19 mouse cellular contexts compared by ENCODE assay signal in the genomic region with DNA sequence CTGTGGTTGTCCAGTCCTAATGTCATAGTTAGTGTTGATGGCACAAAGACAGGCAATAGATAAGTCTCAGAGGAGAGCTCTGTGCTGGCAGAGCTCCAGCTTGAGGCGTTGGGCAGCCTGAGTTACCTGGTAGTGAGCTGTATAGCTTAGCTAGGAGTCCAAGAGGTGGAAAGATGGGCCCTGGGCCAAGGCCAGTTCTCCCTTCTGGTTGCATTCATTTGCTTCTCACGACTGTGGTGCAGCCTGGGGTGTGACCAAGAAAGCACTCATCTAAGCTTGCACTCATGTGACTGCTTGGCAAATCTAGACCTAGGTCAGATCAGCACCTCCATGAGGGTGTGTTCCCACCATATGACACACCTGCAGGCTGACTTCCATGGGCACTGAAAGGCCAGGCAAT. TPM values are rescaled to one million over a fixed set of nuclear protein-coding genes. Genes with fewer than 3 reads are reported as not detected.
A peak's percentile ranks its signal among the peaks of the same experiment; 100 is the strongest.
DNase-seq lines count a peak whose midpoint lies in the region; ATAC-seq lines count a peak whose summit lies in the region.
"Had no signal": no experiment of that assay in that cellular context is flagged by ENCODE, and none has a peak within 500 bp of the region (broad histone marks: within the 10 kb centered on the region; RNA-seq: fewer than 3 reads in every experiment).

No protein-coding gene starts in this region.

- WGBS in kidney, embryonic 15.5 days = 57% methylated on average over 2 of the region's 2 CpGs

- H3K4me1 ChIP-seq in kidney, embryonic 15.5 days = 0 out of 2 replicates have a peak, but pooled peaks cover 5% of the 10 kb centered on the region

- H3K27ac ChIP-seq in kidney, embryonic 15.5 days = no peak overlapping the region
- H3K27ac ChIP-seq: embryonic facial prominence, embryonic 15.5 days; forebrain, embryonic 12.5 days; gastrocnemius, adult 2 months; hindbrain, embryonic 14.5 days had no signal

- no peak overlapping the region for H3K9ac ChIP-seq in kidney, embryonic 15.5 days
- H3K9ac ChIP-seq: embryonic facial prominence, embryonic 15.5 days; forebrain, embryonic 12.5 days; hindbrain, embryonic 14.5 days had no signal

- peaks cover 59% of the 10 kb centered on the region for H3K27me3 ChIP-seq in kidney, embryonic 15.5 days

- H3K4me2 ChIP-seq in kidney, embryonic 15.5 days = no peak overlapping the region
- H3K4me2 ChIP-seq: embryonic facial prominence, embryonic 15.5 days; forebrain, embryonic 12.5 days; hindbrain, embryonic 14.5 days had no signal

- no peak for ATAC-seq in kidney, embryonic 15.5 days (replicated peaks; ENCODE audit: low FRiP score)

- H3K9me3 ChIP-seq in kidney, embryonic 15.5 days (replicated peaks) = no peaks in the 10 kb centered on the region
- H3K9me3 ChIP-seq: embryonic facial prominence, embryonic 15.5 days; forebrain, embryonic 12.5 days had no signal

- no peaks in the 10 kb centered on the region for H3K36me3 ChIP-seq in kidney, embryonic 15.5 days
- H3K36me3 ChIP-seq: embryonic facial prominence, embryonic 15.5 days had no signal

- peak; percentile 57 for DNase-seq in kidney, adult 11 months
- peak; percentile 41 to 49 for DNase-seq in kidney, adult 8-10 months
- peak; percentile 42 for DNase-seq in kidney, adult 9 months
- peak; percentile 51 to 60 for DNase-seq in kidney, postnatal 36 days
- no peak for DNase-seq in retina, postnatal 1 day
- DNase-seq: adrenal gland, adult 2 months; cerebellum, adult 11 months; cerebellum, adult 8-10 months; embryo, embryonic 11 days; gastrocnemius, adult 2 months; gastrocnemius, postnatal 25 days; heart, adult 11 months; heart, postnatal 10 days had no signal

- no peak overlapping the region for H3K4me3 ChIP-seq in kidney, embryonic 15.5 days (replicated peaks)
- H3K4me3 ChIP-seq: embryonic facial prominence, embryonic 15.5 days; erythroblast, embryonic 14.5 days; forebrain, embryonic 12.5 days; gastrocnemius, adult 2 months had no signal

RNA-seq across cellular contexts. Expression of gene Emx1, which starts 10.7 kb away (rescaled TPM):
- 12.1 and 12.9 TPM in 2 replicates for polyA plus RNA-seq in kidney, embryonic 15.5 days (2015; fragmentation: Nextera tagmentation; extraction: Ambion mirVana)
- polyA plus RNA-seq: adrenal gland, adult 2 months; erythroblast, embryonic 14.5 days; heart, embryonic 14.5 days; hindbrain, embryonic 14.5 days had no signal
